Mouse (Mus musculus) stomach, embryonic 15.5 days (tissue): Measurements from ENCODE around the gene Grik4. TPM values are rescaled to one million over a fixed set of nuclear protein-coding genes. Genes with fewer than 3 reads are reported as not detected.

Source experiments
- ATAC-seq: fragments of 200-750 bp; cut with Nextera tagmentation; 2 replicates; pipeline ENCODE4 v1.8.0; 2017; ENCODE audit warnings: low read depth, moderate number of reproducible peaks, moderate TSS enrichment; ENCODE audit not compliant: insufficient read depth, low FRiP score
- H3K27ac ChIP-seq: fragments of 300-500 bp; sonication (generic); 2 replicates; pipeline ENCODE4 v1.5.1; 2015; ENCODE audit warnings: mild to moderate bottlenecking, inconsistent platforms
- H3K27me3 ChIP-seq: fragments of 300-500 bp; sonication (generic); replicated peaks from 2 replicates; pipeline ENCODE4 v1.6.1; 2015; ENCODE audit warnings: inconsistent platforms
- H3K36me3 ChIP-seq: fragments of 300-500 bp; sonication (generic); 2 replicates; pipeline ENCODE4 v1.6.1; 2015; ENCODE audit warnings: inconsistent platforms
- H3K4me1 ChIP-seq: fragments of 300-500 bp; sonication (generic); 2 replicates; pipeline ENCODE4 v1.6.1; 2015; ENCODE audit warnings: inconsistent platforms
- H3K4me2 ChIP-seq: fragments of 300-500 bp; sonication (generic); 2 replicates; pipeline ENCODE4 v1.6.1; 2015; ENCODE audit warnings: mild to moderate bottlenecking, inconsistent platforms
- H3K4me3 ChIP-seq: fragments of 300-500 bp; sonication (generic); replicated peaks from 2 replicates; pipeline ENCODE4 v1.5.1; 2015; ENCODE audit warnings: inconsistent platforms
- H3K9ac ChIP-seq: fragments of 300-500 bp; sonication (generic); 2 replicates; pipeline ENCODE4 v1.6.1; 2015; ENCODE audit warnings: inconsistent platforms
- H3K9me3 ChIP-seq: fragments of 300-500 bp; sonication (generic); 2 replicates; pipeline ENCODE4 v1.6.1; 2016; ENCODE audit warnings: inconsistent platforms
- WGBS: fragments of 180-500 bp; shearing (Covaris S2); methylation state at CpG from one replicate; pipeline ENCODE4 v1.1.7; 2015; 5-methylcytosine and 5-hydroxymethylcytosine counted together
- polyA plus RNA-seq: library from polyadenylated mRNA; unstranded; fragments of >200 nt; fragmentation: Nextera tagmentation; extraction: Ambion mirVana; gene quantifications from 2 replicates; pipeline ENCODE4 v1.2.1, GENCODE M21; 2015

Grik4 gene
- polyA plus RNA-seq, 1 experiment from 2014 or later, result 1.1 TPM

- Histone ChIP-seq H3K4me3 (no peak overlapping the region), H3K4me2 (no peak overlapping the region), H3K9me3 (no peaks in the 10 kb centered on the region), H3K36me3 (no peaks in the 10 kb centered on the region), H3K27ac (no peak overlapping the region), H3K9ac (no peak overlapping the region), H3K4me1 (no peaks in the 10 kb centered on the region), H3K27me3 (no peaks in the 10 kb centered on the region)
- 82% methylated on average over 5 of the region's 5 CpGs for WGBS
- ATAC-seq, result no peak
These were observed 299.1 kb downstream of the Grik4 start for GRCm38 (mm10) chr9:42645161-42645560.

- no peak for ATAC-seq
- 51% methylated on average over 5 of the region's 5 CpGs for WGBS
These were observed 301.5 kb downstream of the Grik4 start for GRCm38 (mm10) chr9:42642821-42643220.

GRCm38 (mm10) chr9:42641550-42642117 is 302.7 kb downstream of the Grik4 start:
- H3K27ac ChIP-seq, result no peak overlapping the region
- H3K9me3 ChIP-seq, result no peaks in the 10 kb centered on the region
- no peak overlapping the region for H3K9ac ChIP-seq
- H3K27me3 ChIP-seq, result no peaks in the 10 kb centered on the region
- 62% methylated on average over 11 of the region's 11 CpGs for WGBS
- H3K36me3 ChIP-seq, result no peaks in the 10 kb centered on the region
- H3K4me3 ChIP-seq, result no peak overlapping the region
- H3K4me2 ChIP-seq, result no peak overlapping the region
- no peak; the same call in 1 of the 2 replicates for ATAC-seq
- no peaks in the 10 kb centered on the region for H3K4me1 ChIP-seq

More at GRCm38 (mm10) chr9:42642821-42643220, 301.5 kb downstream of the Grik4 start:
- Histone ChIP-seq H3K9me3 (no peaks in the 10 kb centered on the region), H3K27ac (no peak overlapping the region), H3K4me1 (no peaks in the 10 kb centered on the region), H3K9ac (no peak overlapping the region), H3K4me3 (no peak overlapping the region), H3K4me2 (no peak overlapping the region), H3K27me3 (no peaks in the 10 kb centered on the region), H3K36me3 (no peaks in the 10 kb centered on the region)

GRCm38 (mm10) chr9:42636446-42636845 is 307.8 kb downstream of the Grik4 start:
- no peaks in the 10 kb centered on the region for H3K4me1 ChIP-seq
- H3K9ac ChIP-seq, result no peak overlapping the region
- no peak for ATAC-seq
- no peaks in the 10 kb centered on the region for H3K9me3 ChIP-seq
- no peaks in the 10 kb centered on the region for H3K36me3 ChIP-seq
- no peak overlapping the region for H3K4me3 ChIP-seq
- 85% methylated on average over 10 of the region's 10 CpGs for WGBS
- no peaks in the 10 kb centered on the region for H3K27me3 ChIP-seq
- H3K27ac ChIP-seq, result no peak overlapping the region
- no peak overlapping the region for H3K4me2 ChIP-seq

GRCm38 (mm10) chr9:42631479-42631878 is 312.8 kb downstream of the Grik4 start:
- no peak overlapping the region for H3K4me3 ChIP-seq
- H3K27ac ChIP-seq, result no peak overlapping the region
- H3K36me3 ChIP-seq, result no peaks in the 10 kb centered on the region
- WGBS, result 86% methylated on average over 4 of the region's 4 CpGs
- 0 out of 2 replicates have a peak, but pooled peaks cover 4% of the 10 kb centered on the region for H3K4me1 ChIP-seq
- ATAC-seq, result no peak
- no peaks in the 10 kb centered on the region for H3K27me3 ChIP-seq
- H3K9ac ChIP-seq, result no peak overlapping the region
- H3K4me2 ChIP-seq, result no peak overlapping the region
- no peaks in the 10 kb centered on the region for H3K9me3 ChIP-seq

GRCm38 (mm10) chr9:42627634-42628033 is 316.7 kb downstream of the Grik4 start:
- Histone ChIP-seq H3K4me2 (no peak overlapping the region), H3K36me3 (no peaks in the 10 kb centered on the region), H3K9ac (no peak overlapping the region), H3K4me3 (no peak overlapping the region), H3K27me3 (no peaks in the 10 kb centered on the region), H3K4me1 (0 out of 2 replicates have a peak, but pooled peaks cover 4% of the 10 kb centered on the region), H3K27ac (no peak overlapping the region), H3K9me3 (no peaks in the 10 kb centered on the region)
- ATAC-seq, result no peak
- 17% methylated on average over 6 of the region's 6 CpGs for WGBS

GRCm38 (mm10) chr9:42627146-42627545 is 317.1 kb downstream of the Grik4 start:
- H3K9me3 ChIP-seq, result no peaks in the 10 kb centered on the region
- ATAC-seq, result no peak
- 60% methylated on average over 8 of the region's 8 CpGs for WGBS
- no peak overlapping the region for H3K27ac ChIP-seq
- no peaks in the 10 kb centered on the region for H3K36me3 ChIP-seq
- H3K9ac ChIP-seq, result no peak overlapping the region
- H3K27me3 ChIP-seq, result no peaks in the 10 kb centered on the region
- no peak overlapping the region for H3K4me2 ChIP-seq
- no peak overlapping the region for H3K4me3 ChIP-seq
- 0 out of 2 replicates have a peak, but pooled peaks cover 4% of the 10 kb centered on the region for H3K4me1 ChIP-seq

- no peak overlapping the region for H3K27ac ChIP-seq
- no peak overlapping the region for H3K4me3 ChIP-seq
- H3K4me2 ChIP-seq, result no peak overlapping the region
- H3K9ac ChIP-seq, result no peak overlapping the region
- 0 out of 2 replicates have a peak, but pooled peaks cover 4% of the 10 kb centered on the region for H3K4me1 ChIP-seq
- no peak for ATAC-seq
- no peaks in the 10 kb centered on the region for H3K9me3 ChIP-seq
- 63% methylated on average over 6 of the region's 6 CpGs for WGBS
- H3K27me3 ChIP-seq, result no peaks in the 10 kb centered on the region
- H3K36me3 ChIP-seq, result no peaks in the 10 kb centered on the region
These were observed 318.0 kb downstream of the Grik4 start for GRCm38 (mm10) chr9:42626226-42626775.

GRCm38 (mm10) chr9:42614409-42614808 is 329.9 kb downstream of the Grik4 start:
- Histone ChIP-seq H3K4me1 (no peaks in the 10 kb centered on the region), H3K27ac (no peak overlapping the region), H3K4me2 (no peak overlapping the region), H3K27me3 (no peaks in the 10 kb centered on the region), H3K4me3 (no peak overlapping the region), H3K9ac (no peak overlapping the region), H3K9me3 (no peaks in the 10 kb centered on the region), H3K36me3 (no peaks in the 10 kb centered on the region)
- 64% methylated on average over 10 of the region's 10 CpGs for WGBS
- no peak for ATAC-seq

GRCm38 (mm10) chr9:42613827-42614226 is 330.5 kb downstream of the Grik4 start:
- H3K9me3 ChIP-seq, result no peaks in the 10 kb centered on the region
- H3K27ac ChIP-seq, result no peak overlapping the region
- H3K4me1 ChIP-seq, result no peaks in the 10 kb centered on the region
- H3K9ac ChIP-seq, result no peak overlapping the region
- H3K4me3 ChIP-seq, result no peak overlapping the region
- 43% methylated on average over 6 of the region's 6 CpGs for WGBS
- H3K36me3 ChIP-seq, result no peaks in the 10 kb centered on the region
- H3K27me3 ChIP-seq, result no peaks in the 10 kb centered on the region
- no peak overlapping the region for H3K4me2 ChIP-seq
- ATAC-seq, result no peak; the same call in 1 of the 2 replicates

- Histone ChIP-seq H3K4me2 (no peak overlapping the region), H3K27me3 (no peaks in the 10 kb centered on the region), H3K4me1 (no peaks in the 10 kb centered on the region), H3K27ac (no peak overlapping the region), H3K9ac (no peak overlapping the region), H3K36me3 (no peaks in the 10 kb centered on the region), H3K9me3 (no peaks in the 10 kb centered on the region), H3K4me3 (no peak overlapping the region)
- 63% methylated on average over 14 of the region's 14 CpGs for WGBS
- ATAC-seq, result no peak
These were observed 331.8 kb downstream of the Grik4 start for GRCm38 (mm10) chr9:42612482-42612991.

- no peaks in the 10 kb centered on the region for H3K36me3 ChIP-seq
- H3K4me3 ChIP-seq, result no peak overlapping the region
- H3K27ac ChIP-seq, result no peak overlapping the region
- no peak overlapping the region for H3K9ac ChIP-seq
- 47% methylated on average over 3 of the region's 3 CpGs for WGBS
- H3K27me3 ChIP-seq, result no peaks in the 10 kb centered on the region
- no peaks in the 10 kb centered on the region for H3K9me3 ChIP-seq
- no peak for ATAC-seq
- H3K4me2 ChIP-seq, result no peak overlapping the region
- no peaks in the 10 kb centered on the region for H3K4me1 ChIP-seq
These were observed 342.8 kb downstream of the Grik4 start for GRCm38 (mm10) chr9:42601445-42601844.
